14 mouse cellular contexts compared by ENCODE assay signal in the genomic region with DNA sequence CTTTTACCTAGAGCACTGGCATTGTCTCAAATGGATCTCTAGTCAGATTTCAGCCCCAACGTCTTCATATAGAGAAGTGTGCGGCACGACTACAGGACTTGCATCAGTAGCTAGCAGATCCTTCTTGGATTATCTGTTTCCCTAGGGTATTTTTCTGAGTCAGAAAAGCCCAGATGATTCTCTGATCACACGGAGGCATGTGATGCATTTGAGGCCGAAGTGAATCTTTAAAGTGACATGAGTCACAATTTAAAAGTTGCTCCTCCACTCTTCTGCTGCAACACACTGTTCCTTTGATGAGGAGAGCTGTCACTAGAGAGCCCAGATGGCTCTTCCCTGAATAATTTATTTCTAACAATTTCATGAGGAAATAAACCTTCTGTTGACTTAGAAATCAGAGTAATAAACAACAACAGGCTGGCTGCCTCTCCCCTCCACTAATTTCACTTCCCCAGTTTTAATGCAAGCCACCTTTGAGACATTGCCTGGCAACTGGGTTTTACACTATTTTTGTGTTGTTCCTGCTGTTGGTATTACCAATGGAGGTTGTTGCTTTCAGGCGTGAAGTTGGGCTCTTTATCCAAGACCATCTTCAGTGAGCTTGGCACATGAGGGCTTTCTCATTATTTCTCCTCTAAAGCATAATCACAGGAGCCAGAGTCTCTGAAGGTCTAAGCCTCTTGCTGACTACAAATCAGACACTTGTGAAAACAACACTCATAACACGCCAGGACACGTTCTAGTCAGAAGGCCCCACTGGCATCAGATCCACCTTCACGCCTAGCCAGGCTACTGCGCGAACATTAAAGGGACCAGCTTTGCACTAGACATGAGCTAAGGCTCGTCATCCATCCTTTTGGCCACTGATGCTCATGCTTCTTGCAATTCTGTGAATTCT. TPM values are rescaled to one million over a fixed set of nuclear protein-coding genes. Genes with fewer than 3 reads are reported as not detected.
DNase-seq lines count a peak whose midpoint lies in the region; ATAC-seq and TF ChIP-seq lines count a peak whose summit lies in the region.
"Had no signal": no experiment of that assay in that cellular context is flagged by ENCODE, and none has a peak within 500 bp of the region (broad histone marks: within the 10 kb centered on the region; RNA-seq: fewer than 3 reads in every experiment).

No protein-coding gene starts in this region.

- H3K79me2 ChIP-seq in myocyte (ENCODE audit: control insufficient read depth, insufficient read depth), result no peaks in the 10 kb centered on the region

- no peak overlapping the region for H3K4me2 ChIP-seq in midbrain, embryonic 16.5 days (ENCODE audit: low read length)
- H3K4me2 ChIP-seq in midbrain, embryonic 14.5 days (ENCODE audit: low read length), result no peak overlapping the region
- peak overlapping the region; percentile 58 for H3K4me2 ChIP-seq in myocyte (ENCODE audit: low read depth)
- H3K4me2 ChIP-seq in kidney, embryonic 16.5 days (replicated peaks; ENCODE audit: low read depth, low read length), result no peak overlapping the region
- H3K4me2 ChIP-seq: liver, embryonic 15.5 days had no signal

- ATAC-seq in frontal cortex, adult (ENCODE audit: low TSS enrichment), result peak; percentile 72
- peak; percentile 43; the same call in 1 of the 2 replicates for ATAC-seq in midbrain, embryonic 16.5 days
- no peak for ATAC-seq in midbrain, embryonic 14.5 days (ENCODE audit: low FRiP score, low TSS enrichment)
- ATAC-seq in kidney, embryonic 16.5 days (ENCODE audit: low FRiP score, low TSS enrichment), result no peak

- H3K36me3 ChIP-seq in midbrain, embryonic 16.5 days (ENCODE audit: control insufficient read depth, insufficient read depth, low read length), result no peaks in the 10 kb centered on the region
- no peaks in the 10 kb centered on the region for H3K36me3 ChIP-seq in midbrain, embryonic 14.5 days (ENCODE audit: control insufficient read depth, insufficient read depth, low read length)
- H3K36me3 ChIP-seq in myocyte (ENCODE audit: control insufficient read depth, insufficient read depth), result no peaks in the 10 kb centered on the region
- H3K36me3 ChIP-seq in kidney, embryonic 16.5 days (ENCODE audit: insufficient read depth, low read length), result no peaks in the 10 kb centered on the region
- H3K36me3 ChIP-seq: limb, embryonic 10.5 days; liver, embryonic 15.5 days had no signal

- H3K9me3 ChIP-seq in midbrain, embryonic 16.5 days (replicated peaks; ENCODE audit: control insufficient read depth, low read length, poor library complexity, severe bottlenecking), result no peaks in the 10 kb centered on the region
- no peaks in the 10 kb centered on the region for H3K9me3 ChIP-seq in midbrain, embryonic 14.5 days (ENCODE audit: control insufficient read depth, low read length)
- H3K9me3 ChIP-seq in kidney, embryonic 16.5 days (ENCODE audit: low read length), result no peaks in the 10 kb centered on the region
- H3K9me3 ChIP-seq: limb, embryonic 10.5 days; liver, embryonic 15.5 days had no signal

- 68% methylated on average over 12 of the region's 12 CpGs for WGBS in midbrain, embryonic 16.5 days
- 78% methylated on average over 12 of the region's 12 CpGs for WGBS in midbrain, embryonic 14.5 days
- WGBS in kidney, embryonic 16.5 days, result 78% methylated on average over 12 of the region's 12 CpGs

- DNase-seq in frontal cortex, postnatal 36 days (ENCODE audit: low spot score in 2 of 2), result no peak
- no peak for DNase-seq in midbrain, embryonic 14.5 days
- DNase-seq in NIH3T3 (ENCODE audit: low read depth), result peak; percentile 55
- DNase-seq: heart, postnatal 4 days; kidney, adult 11 months; kidney, postnatal 4 days had no signal

- peaks cover 14% of the 10 kb centered on the region for H3K4me1 ChIP-seq in midbrain, embryonic 16.5 days (ENCODE audit: control insufficient read depth, insufficient read depth, low read length)
- peaks cover 7% of the 10 kb centered on the region; the same call in 1 of the 2 replicates for H3K4me1 ChIP-seq in midbrain, embryonic 14.5 days (ENCODE audit: control insufficient read depth, insufficient read depth, low read length)
- no peaks in the 10 kb centered on the region for H3K4me1 ChIP-seq in kidney, embryonic 16.5 days (ENCODE audit: insufficient read depth, low read length)
- H3K4me1 ChIP-seq: limb, embryonic 10.5 days; liver, embryonic 15.5 days had no signal

- H3ac ChIP-seq in myocyte (ENCODE audit: control insufficient read depth, insufficient read length), result no peak overlapping the region

- no peak for TF ChIP-seq POLR2A in myocyte (IDR thresholded peaks at IDR 0.05; ENCODE audit: insufficient read length, low read depth)

- no peak overlapping the region for H3K9ac ChIP-seq in midbrain, embryonic 16.5 days (ENCODE audit: low read depth, low read length)
- H3K9ac ChIP-seq in midbrain, embryonic 14.5 days (replicated peaks; ENCODE audit: low read length), result no peak overlapping the region
- H3K9ac ChIP-seq in kidney, embryonic 16.5 days (replicated peaks; ENCODE audit: low read length), result no peak overlapping the region
- H3K9ac ChIP-seq: liver, embryonic 15.5 days had no signal

- H3K27ac ChIP-seq in midbrain, embryonic 16.5 days (ENCODE audit: low read length), result 0 out of 2 replicates have a peak overlapping the region, but pooled peaks have one; percentile 6
- H3K27ac ChIP-seq in midbrain, embryonic 14.5 days (replicated peaks; ENCODE audit: low read depth, low read length), result no peak overlapping the region; the same call in 1 of the 2 replicates
- no peak overlapping the region for H3K27ac ChIP-seq in kidney, embryonic 16.5 days (ENCODE audit: low read length)
- H3K27ac ChIP-seq: limb, embryonic 10.5 days; liver, embryonic 15.5 days; macrophage; stomach, postnatal 0 days had no signal

- no peak overlapping the region for H3K4me3 ChIP-seq in midbrain, embryonic 16.5 days (ENCODE audit: low read depth, low read length)
- no peak overlapping the region for H3K4me3 ChIP-seq in midbrain, embryonic 14.5 days (replicated peaks; ENCODE audit: low read depth, low read length)
- no peak overlapping the region for H3K4me3 ChIP-seq in myocyte
- H3K4me3 ChIP-seq in kidney, embryonic 16.5 days (ENCODE audit: low read length), result no peak overlapping the region
- H3K4me3 ChIP-seq: limb, embryonic 10.5 days; liver, embryonic 15.5 days had no signal

- H3K27me3 ChIP-seq in midbrain, embryonic 16.5 days (ENCODE audit: control insufficient read depth, insufficient read depth, low read depth, low read length), result no peaks in the 10 kb centered on the region
- no peaks in the 10 kb centered on the region for H3K27me3 ChIP-seq in midbrain, embryonic 14.5 days (ENCODE audit: control insufficient read depth, insufficient read depth, low read length)
- no peaks in the 10 kb centered on the region for H3K27me3 ChIP-seq in myocyte (ENCODE audit: control insufficient read depth, insufficient read depth, insufficient read length)
- no peaks in the 10 kb centered on the region for H3K27me3 ChIP-seq in kidney, embryonic 16.5 days (ENCODE audit: insufficient read depth, low read length)
- H3K27me3 ChIP-seq: liver, embryonic 15.5 days had no signal

TF ChIP-seq in myocyte, 11 proteins besides CTCF, POLR2A, EP300 and RAD21:
- TF ChIP-seq MYOD1 (IDR thresholded peaks at IDR 0.05; ENCODE audit: control insufficient read depth in 1 of 3, insufficient read length in 2 of 3, low read depth in 2 of 3), result no peak
- peak; percentile 80 for TF ChIP-seq USF1 (IDR thresholded peaks at IDR 0.05; ENCODE audit: low read depth)

RNA-seq across cellular contexts. Expression of a gene that starts 48.5 kb away (rescaled TPM):
- 930 and 1,054 TPM in 2 replicates for polyA plus RNA-seq in midbrain, embryonic 16.5 days (2015; fragmentation: Nextera tagmentation; extraction: Ambion mirVana)
- 911 and 915 TPM in 2 replicates for polyA plus RNA-seq in midbrain, embryonic 14.5 days (2014; fragmentation: Nextera tagmentation; extraction: Ambion mirVana)
- polyA plus RNA-seq in myocyte (2012; fragmentation: generic; extraction: Trizol), result 44.3 TPM
- 66.8 and 67.6 TPM in 2 replicates for polyA plus RNA-seq in kidney, embryonic 16.5 days (2015; fragmentation: Nextera tagmentation; extraction: Ambion mirVana)

Comparison
In these comparisons a context has a peak if more than half of its experiments do, and no peak if none do; other contexts are left out.
1. ATAC-seq: peak in frontal cortex, adult (single experiment) and midbrain, embryonic 16.5 days (single experiment); none in midbrain, embryonic 14.5 days (single experiment) and kidney, embryonic 16.5 days (single experiment).
2. RNA of a gene that starts 48.5 kb away (polyA plus RNA-seq): 930 to 1,054 TPM in midbrain, embryonic 16.5 days and 911 to 915 TPM in midbrain, embryonic 14.5 days; 66.8 to 67.6 TPM in kidney, embryonic 16.5 days and 44.3 TPM in myocyte (single experiment); every median in the first group is over 10 times any median in the second.